Mouse (Mus musculus) bone marrow macrophage, adult 2 months (primary cell): Measurements from ENCODE around the gene Fastkd3. TPM values are rescaled to one million over a fixed set of nuclear protein-coding genes. Genes with fewer than 3 reads are reported as not detected.

Experiments used
- H3K27ac ChIP-seq: 2 replicates; pipeline ENCODE4 v1.5.1; 2012; ENCODE audit warnings: low read depth, low read length; ENCODE audit not compliant: insufficient read depth
- H3K4me1 ChIP-seq: 2 replicates; pipeline ENCODE4 v1.6.1; 2012; ENCODE audit warnings: low read length; ENCODE audit not compliant: control insufficient read depth, insufficient read depth
- H3K4me3 ChIP-seq: 2 replicates; pipeline ENCODE4 v1.5.1; 2012; ENCODE audit warnings: mild to moderate bottlenecking, low read length, moderate library complexity; ENCODE audit not compliant: insufficient read depth
- CTCF ChIP-seq: IDR thresholded peaks from 2 replicates; pipeline ENCODE4 v1.5.1; 2012; ENCODE audit warnings: low read depth, mild to moderate bottlenecking, low read length, moderate library complexity
- POLR2A ChIP-seq: IDR thresholded peaks from 2 replicates; pipeline ENCODE4 v1.6.1; 2012; ENCODE audit warnings: mild to moderate bottlenecking, low read depth, low read length, borderline replicate concordance
- polyA plus RNA-seq: library from polyadenylated mRNA; stranded (reverse); fragments of >200 nt; gene quantifications from 2 replicates; pipeline ENCODE4 v1.2.4, GENCODE M21; 2012; ENCODE audit not compliant: missing spikeins, insufficient read depth, insufficient read length

Gene Fastkd3
- polyA plus RNA-seq, 1 experiment, result 19.0 TPM

- Histone ChIP-seq H3K4me1 (0 out of 2 replicates have a peak, but pooled peaks cover 3% of the 10 kb centered on the region), H3K27ac (no peak overlapping the region), H3K4me3 (no peak overlapping the region)
- no peak for TF ChIP-seq POLR2A
- TF ChIP-seq CTCF, result no peak
Measured at GRCm38 (mm10) chr13:68603085-68603484, 21.1 kb downstream of the Fastkd3 start.

DNA sequence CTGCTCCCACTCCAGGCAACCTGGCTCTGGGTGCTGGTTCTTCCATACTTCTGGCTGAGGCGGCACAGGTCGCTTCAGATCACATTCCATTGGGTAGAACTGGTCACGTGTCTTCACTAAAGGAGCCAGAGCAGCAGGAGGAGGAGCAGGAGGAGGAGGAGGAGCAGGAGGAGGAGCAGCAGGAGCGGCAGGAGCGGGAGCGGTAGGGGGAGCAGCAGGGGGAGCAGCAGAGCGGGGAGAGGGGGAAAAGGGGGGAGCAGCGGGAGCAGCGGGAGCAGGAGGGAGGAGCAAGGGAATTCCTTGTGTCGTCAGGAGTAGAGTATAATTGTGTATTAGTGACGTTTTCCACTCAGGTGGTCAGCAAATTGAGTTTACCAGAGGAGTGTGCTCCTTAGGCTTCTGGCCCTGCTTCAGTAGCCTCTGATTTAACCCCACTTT lies 23.7 kb downstream of the Fastkd3 start:
- Histone ChIP-seq H3K4me1 (0 out of 2 replicates have a peak, but pooled peaks cover 4% of the 10 kb centered on the region), H3K4me3 (no peak overlapping the region), H3K27ac (no peak overlapping the region)
- no peak for TF ChIP-seq CTCF
- TF ChIP-seq POLR2A, result no peak

GRCm38 (mm10) chr13:68607652-68608405 lies 25.8 kb downstream of the Fastkd3 start:
- Histone ChIP-seq H3K4me1 (0 out of 2 replicates have a peak, but pooled peaks cover 4% of the 10 kb centered on the region), H3K27ac (no peak overlapping the region), H3K4me3 (peak overlapping the region; percentile 29)
- TF ChIP-seq CTCF (no peak), POLR2A (no peak)

DNA sequence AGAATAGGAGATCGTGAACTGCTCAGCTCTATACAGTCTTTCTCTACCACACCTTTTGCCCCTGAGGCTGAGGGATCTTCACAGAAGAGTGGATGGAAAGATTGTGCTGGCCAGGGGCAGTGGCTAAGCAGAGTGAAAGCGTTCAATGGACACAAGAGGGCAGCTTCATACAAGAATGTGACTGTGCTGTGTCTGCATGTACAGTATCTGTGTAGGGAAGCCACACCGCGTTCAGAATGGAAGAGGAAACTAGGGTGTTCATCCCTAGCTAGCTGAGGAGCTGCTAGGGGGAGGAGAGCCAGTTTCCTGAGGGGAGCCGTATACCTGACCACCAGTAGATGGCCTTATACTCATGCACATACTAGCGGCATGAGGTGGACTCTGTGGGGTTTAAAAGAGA lies 40.8 kb downstream of the Fastkd3 start:
- Histone ChIP-seq H3K4me3 (no peak overlapping the region), H3K4me1 (no peaks in the 10 kb centered on the region), H3K27ac (no peak overlapping the region)
- TF ChIP-seq POLR2A (no peak), CTCF (no peak)

DNA sequence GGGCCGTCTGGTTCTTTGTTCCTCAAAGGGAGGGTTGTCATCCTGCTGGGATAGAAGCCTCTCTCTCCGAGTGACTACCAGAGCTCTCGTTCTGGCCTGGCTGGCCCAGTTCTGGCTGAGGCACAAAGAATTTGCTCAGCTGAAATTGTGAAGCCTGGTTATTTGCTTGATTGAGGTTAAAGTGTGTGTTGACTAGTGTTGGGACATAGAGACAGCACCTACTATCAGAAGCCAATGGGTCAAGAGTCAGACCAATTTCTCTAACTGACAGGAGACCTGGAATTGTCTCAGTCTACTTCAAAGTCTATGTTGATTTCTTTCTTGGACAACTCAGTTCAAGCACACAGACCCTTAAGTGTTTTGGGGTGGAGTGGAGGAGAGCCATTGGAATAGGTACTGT lies 45.0 kb downstream of the Fastkd3 start:
- Histone ChIP-seq H3K4me1 (no peaks in the 10 kb centered on the region), H3K4me3 (no peak overlapping the region), H3K27ac (no peak overlapping the region)
- TF ChIP-seq POLR2A (no peak), CTCF (no peak)

Other genes with a start within 250 kb of the Fastkd3 start
- gene Mtrr, start 85 bp upstream of the Fastkd3 start, polyA plus RNA-seq, result 9.0 and 11.1 TPM in 2 replicates
- not detected in 2 replicates for gene 1700001L19Rik, start 15.2 kb downstream of the Fastkd3 start, polyA plus RNA-seq